Mouse (Mus musculus): ENCODE measurements around the gene Plxnd1. TPM values are rescaled to one million over a fixed set of nuclear protein-coding genes. Genes with fewer than 3 reads are reported as not detected.

Plxnd1 gene
- polyA plus RNA-seq, 1 experiment: 7.0 TPM

DNA sequence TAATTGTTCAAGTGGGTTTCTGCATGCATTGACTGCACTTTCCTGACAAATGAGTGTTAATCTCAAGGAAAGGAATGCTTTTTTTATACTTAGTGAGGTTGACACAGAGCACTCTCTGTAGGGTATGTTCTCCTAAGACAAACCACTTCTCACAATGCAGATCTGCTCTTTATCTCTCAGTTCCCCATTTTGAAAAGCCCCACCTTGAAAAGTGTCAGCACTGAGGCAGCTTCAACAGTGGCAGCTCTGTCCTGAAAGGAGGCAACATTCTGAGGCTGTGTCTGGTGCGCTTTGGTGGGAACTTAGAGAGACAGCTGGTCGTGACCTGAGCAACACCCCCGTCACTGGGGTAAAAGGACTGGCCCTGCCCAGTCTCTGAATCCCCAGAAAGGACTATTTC, 85.8 kb downstream of the Plxnd1 start:
- no peak for TF ChIP-seq GATA1 (IDR thresholded peaks at IDR 0.05; ENCODE audit: low read length)

DNA sequence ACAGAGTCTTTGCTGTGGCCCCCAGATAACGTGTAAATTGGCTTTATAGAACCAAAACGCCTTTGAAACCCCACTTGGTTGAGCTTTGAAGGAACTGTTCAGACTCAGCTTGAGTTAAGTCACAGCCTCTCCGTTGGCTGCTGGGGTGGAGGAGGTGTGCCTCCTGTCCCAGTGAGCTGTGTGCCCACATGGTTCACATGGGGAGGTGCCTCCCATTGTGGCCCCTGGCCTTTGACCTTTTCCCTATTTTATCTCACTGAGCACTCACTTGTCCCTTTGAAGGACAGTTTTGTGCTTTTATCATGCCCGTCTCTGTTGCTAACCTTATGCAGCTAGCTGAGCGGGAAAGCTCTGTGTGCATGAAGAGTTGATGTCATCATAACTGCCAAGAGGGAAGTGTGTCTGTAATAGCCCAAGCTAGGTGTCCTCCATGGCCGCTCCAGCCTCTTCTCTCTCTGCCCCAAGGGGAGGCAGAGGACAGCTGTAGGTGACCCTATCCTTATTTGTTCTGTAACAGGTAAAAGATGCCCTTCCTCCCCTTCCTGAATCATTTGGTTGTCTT, 86.3 kb downstream of the Plxnd1 start:
- no peak for TF ChIP-seq GATA1 (IDR thresholded peaks at IDR 0.05; ENCODE audit: low read length)

DNA sequence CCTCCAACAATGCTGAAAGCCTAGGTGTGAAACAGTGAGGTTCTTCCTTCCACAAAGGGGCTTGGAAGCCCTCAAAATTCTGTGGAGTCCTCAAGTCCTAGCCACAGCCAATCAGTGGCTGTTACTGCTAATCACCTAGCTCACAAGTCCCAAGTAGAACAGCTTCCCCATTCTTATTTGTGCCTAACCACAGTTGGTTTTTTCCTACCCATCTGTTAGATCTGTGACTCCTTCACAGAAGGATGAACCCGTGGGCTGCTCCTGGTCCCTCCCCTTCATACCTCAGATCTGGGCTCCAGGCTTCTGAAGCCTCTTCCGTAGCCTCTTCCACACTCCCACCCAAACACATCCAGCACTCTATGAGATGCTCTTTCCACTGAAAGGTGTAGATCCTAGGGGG, 87.9 kb downstream of the Plxnd1 start:
- TF ChIP-seq GATA1 (IDR thresholded peaks at IDR 0.05; ENCODE audit: low read length): no peak

DNA sequence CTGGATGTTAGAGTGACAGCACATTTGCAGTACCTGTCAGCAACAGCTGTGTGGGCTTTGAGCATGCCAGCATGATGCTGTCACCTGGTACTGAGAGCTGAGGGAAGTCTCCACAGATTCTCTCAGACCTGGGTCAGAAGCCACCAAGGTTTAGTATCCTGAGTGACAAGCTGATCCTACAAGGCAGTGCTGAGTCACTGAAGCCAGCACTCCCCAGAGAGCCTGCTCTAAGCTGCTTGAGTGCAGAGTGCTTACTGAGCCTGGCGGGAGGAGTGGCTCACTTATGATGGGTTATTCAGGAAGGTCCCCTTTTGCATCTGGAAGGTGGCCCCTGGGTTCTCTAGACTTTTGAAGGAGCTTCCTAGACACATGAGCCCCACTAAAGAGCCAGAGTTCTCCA, 88.3 kb downstream of the Plxnd1 start:
- TF ChIP-seq GATA1 (IDR thresholded peaks at IDR 0.05; ENCODE audit: low read length): no peak

DNA sequence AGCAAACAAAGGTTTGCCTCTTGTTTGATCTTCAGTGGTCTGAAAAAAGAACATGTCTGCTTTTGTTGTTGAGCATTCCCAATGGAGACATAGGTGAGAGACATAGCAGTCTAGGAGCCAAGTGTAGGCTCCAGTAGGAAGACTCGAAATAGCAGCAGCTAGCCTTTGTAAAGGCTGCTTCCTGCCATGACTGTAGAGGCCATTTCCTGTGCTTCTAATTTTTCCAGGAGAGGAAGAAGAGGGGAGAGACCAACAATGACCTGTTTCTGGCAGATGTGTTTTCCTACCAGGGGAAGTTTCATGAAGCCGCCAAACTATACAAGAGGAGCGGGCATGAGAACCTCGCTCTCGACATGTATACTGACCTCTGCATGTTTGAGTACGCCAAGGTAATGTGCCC, 89.2 kb downstream of the Plxnd1 start:
- TF ChIP-seq GATA1 (IDR thresholded peaks at IDR 0.05; ENCODE audit: low read length): no peak

Other genes with a start within 250 kb of the Plxnd1 start
- gene Tmem40, start 232.6 kb downstream of the Plxnd1 start, polyA plus RNA-seq (2012): 8.2 and 9.4 TPM in 2 replicates
- gene Cand2, start 220.5 kb downstream of the Plxnd1 start, polyA plus RNA-seq (2012): 7.4 and 7.5 TPM in 2 replicates
- gene Rpl32, start 186.3 kb downstream of the Plxnd1 start, polyA plus RNA-seq (2012): 344 and 365 TPM in 2 replicates
- not detected in 2 replicates for gene Efcab12, start 156.6 kb downstream of the Plxnd1 start, polyA plus RNA-seq (2012)
- 1.1 and 1.2 TPM in 2 replicates for gene Mbd4, start 141.6 kb downstream of the Plxnd1 start, polyA plus RNA-seq (2012)
- 0.25 and 0.31 TPM in 2 replicates for gene Ift122, start 141.5 kb downstream of the Plxnd1 start, polyA plus RNA-seq (2012)
- not detected in 2 replicates for gene Rho, start 63.3 kb downstream of the Plxnd1 start, polyA plus RNA-seq (2012)
- gene H1foo, start 50.1 kb downstream of the Plxnd1 start, polyA plus RNA-seq (2012): not detected in 2 replicates
- 0.59 and 0.77 TPM in 2 replicates for gene Tmcc1, start 198.5 kb upstream of the Plxnd1 start, polyA plus RNA-seq (2012)
- 20.6 and 25.2 TPM in 2 replicates for gene Washc2, start 213.0 kb upstream of the Plxnd1 start, polyA plus RNA-seq (2012)